Mouse (Mus musculus) CH12.LX (cell line): ENCODE data around the gene Frmd4a. TPM values are rescaled to one million over a fixed set of nuclear protein-coding genes. Genes with fewer than 3 reads are reported as not detected.
A peak's percentile ranks its signal among the peaks of the same experiment; 100 is the strongest.

Experiments used
- DNase-seq: peaks from one replicate; pipeline ENCODE4 v3.0.0-alpha.2; 2013; ENCODE audit errors: extremely low read depth
- H3K27ac ChIP-seq: 2 replicates; pipeline ENCODE4 v1.5.1; 2012; ENCODE audit warnings: low read depth, mild to moderate bottlenecking, control low read depth, moderate library complexity; ENCODE audit not compliant: insufficient read depth
- H3K27me3 ChIP-seq: replicated peaks from 2 replicates; pipeline ENCODE3; 2012; ENCODE audit warnings: inconsistent platforms
- H3K36me3 ChIP-seq, 2 experiments: replicated peaks in 1 of 2; 2 replicates each; pipeline versions ENCODE3 to v1.6.1; 2012; ENCODE audit warnings: inconsistent platforms in 1 of 2, low read length in 1 of 2, mild to moderate bottlenecking in 1 of 2, mixed read lengths in 1 of 2, moderate library complexity in 1 of 2; ENCODE audit not compliant: control insufficient read depth in 1 of 2, insufficient read depth in 1 of 2
- H3K4me1 ChIP-seq, 2 experiments: 2 replicates each; pipeline ENCODE4 v1.6.1; 2012; ENCODE audit warnings: inconsistent platforms in 1 of 2, moderate library complexity in 1 of 2; ENCODE audit not compliant: insufficient read depth in 2 of 2, control insufficient read depth in 1 of 2
- H3K4me2 ChIP-seq: 2 replicates; pipeline ENCODE4 v1.6.1; 2012; ENCODE audit warnings: low read depth, mild to moderate bottlenecking, control low read depth; ENCODE audit not compliant: poor library complexity, insufficient read depth, severe bottlenecking
- H3K4me3 ChIP-seq, 3 experiments: fragments of 150-350 bp in 1 of 3; sonication (generic) in 1 of 3; replicated peaks in 1 of 3; 2 replicates each; pipeline versions ENCODE3 to v1.5.1; 2011 to 2012; ENCODE audit warnings: low read depth in 2 of 3, low read length in 2 of 3, mild to moderate bottlenecking in 2 of 3, moderate library complexity in 2 of 3, control low read depth in 1 of 3, improper control_type of control experiment in 1 of 3, inconsistent platforms in 1 of 3, mixed read lengths in 1 of 3; ENCODE audit not compliant: poor library complexity in 1 of 3
- H3K79me2 ChIP-seq: replicated peaks from 2 replicates; pipeline ENCODE4 v1.6.1; 2012; ENCODE audit warnings: mild to moderate bottlenecking, moderate library complexity; ENCODE audit not compliant: control insufficient read depth, poor library complexity, insufficient read depth, severe bottlenecking; ENCODE audit errors: extremely low read depth
- H3K9ac ChIP-seq: 2 replicates; pipeline ENCODE4 v1.6.1; 2012; ENCODE audit warnings: low read depth, mild to moderate bottlenecking, control low read depth, moderate library complexity; ENCODE audit not compliant: insufficient read depth
- H3K9me3 ChIP-seq: replicated peaks from 2 replicates; pipeline ENCODE3; 2012; ENCODE audit warnings: low read length, inconsistent platforms, mixed read lengths
- BHLHE40 ChIP-seq: IDR thresholded peaks from 2 replicates; pipeline ENCODE4 v1.6.1; 2011; ENCODE audit warnings: mild to moderate bottlenecking, low read depth, low read length, improper control_type of control experiment
- CHD1 ChIP-seq: IDR thresholded peaks from 2 replicates; pipeline ENCODE4 v1.6.1; 2012; ENCODE audit warnings: low read depth, low read length, improper control_type of control experiment, inconsistent platforms
- CTCF ChIP-seq, 2 experiments: IDR thresholded peaks in 1 of 2; conservative IDR thresholded peaks in 1 of 2; 2 replicates each; pipeline ENCODE4 v1.5.1; 2011 to 2012; ENCODE audit warnings: low read depth in 2 of 2, low read length in 2 of 2, improper control_type of control experiment in 1 of 2, inconsistent platforms in 1 of 2, mild to moderate bottlenecking in 1 of 2, moderate library complexity in 1 of 2
- E2F4 ChIP-seq: IDR thresholded peaks from 2 replicates; pipeline ENCODE4 v1.6.1; 2011; ENCODE audit warnings: low read depth, low read length, improper control_type of control experiment; ENCODE audit not compliant: insufficient replicate concordance
- EP300 ChIP-seq: IDR thresholded peaks from 2 replicates; pipeline ENCODE4 v1.6.1; 2011; ENCODE audit warnings: low read length, improper control_type of control experiment
- ETS1 ChIP-seq: conservative IDR thresholded peaks from 2 replicates; pipeline ENCODE4 v1.6.1; 2012; ENCODE audit warnings: low read depth, mild to moderate bottlenecking, inconsistent platforms, low read length, improper control_type of control experiment, moderate library complexity
- IRF4 ChIP-seq: IDR thresholded peaks from 2 replicates; pipeline ENCODE4 v1.6.1; 2014; ENCODE audit warnings: low read depth, mild to moderate bottlenecking, inconsistent platforms, low read length, improper control_type of control experiment
- MAX ChIP-seq: IDR thresholded peaks from 2 replicates; pipeline ENCODE4 v1.6.1; 2011; ENCODE audit warnings: low read length, improper control_type of control experiment
- MAZ ChIP-seq: IDR thresholded peaks from 2 replicates; pipeline ENCODE4 v1.6.1; 2012; ENCODE audit warnings: low read depth, mild to moderate bottlenecking, inconsistent platforms, low read length, improper control_type of control experiment, moderate library complexity
- MEF2A ChIP-seq: IDR thresholded peaks from 2 replicates; pipeline ENCODE4 v1.6.1; 2014; ENCODE audit warnings: low read depth, mild to moderate bottlenecking, inconsistent platforms, low read length, improper control_type of control experiment, borderline replicate concordance
- POLR2A ChIP-seq: IDR thresholded peaks from 2 replicates; pipeline ENCODE4 v1.6.1; 2011; ENCODE audit warnings: low read depth, mild to moderate bottlenecking, improper control_type of control experiment, low read length
- RAD21 ChIP-seq: IDR thresholded peaks from 2 replicates; pipeline ENCODE4 v1.6.1; 2011; ENCODE audit warnings: low read depth, mild to moderate bottlenecking, low read length, improper control_type of control experiment, moderate library complexity
- SIN3A ChIP-seq: IDR thresholded peaks from 2 replicates; pipeline ENCODE4 v1.6.1; 2012; ENCODE audit warnings: low read length, improper control_type of control experiment, inconsistent platforms
- SMC3 ChIP-seq: IDR thresholded peaks from 2 replicates; pipeline ENCODE4 v1.6.1; 2011; ENCODE audit warnings: low read depth, low read length, improper control_type of control experiment
- TBP ChIP-seq: conservative IDR thresholded peaks from 2 replicates; pipeline ENCODE4 v1.6.1; 2011; ENCODE audit warnings: low read depth, low read length, improper control_type of control experiment
- UBTF ChIP-seq: IDR thresholded peaks from 2 replicates; pipeline ENCODE4 v1.6.1; 2012; ENCODE audit warnings: low read depth, mild to moderate bottlenecking, inconsistent platforms, low read length, improper control_type of control experiment, moderate library complexity
- USF2 ChIP-seq: conservative IDR thresholded peaks from 2 replicates; pipeline ENCODE4 v1.6.1; 2011; ENCODE audit warnings: low read depth, low read length, improper control_type of control experiment
- dilution Hi-C: fragments of 300-500 bp; cut with MboI; formaldehyde crosslinking; loops from 2 replicates; pipeline ENCODE4 v1.14.3; 2020; ENCODE audit warnings: low sequenced_read_pairs; ENCODE audit not compliant: extremely low pct_unique_long_range_greater_than_20kb, extremely low pct_ligation_motif_present
- in situ Hi-C: fragments of 300-500 bp; cut with MboI; formaldehyde crosslinking; loops from 3 replicates; pipeline ENCODE4 v1.14.3; 2019; ENCODE audit warnings: low sequenced_read_pairs, low pct_ligation_motif_present, low pct_unique_long_range_greater_than_20kb, mixed read lengths
- polyA plus RNA-seq: library from polyadenylated mRNA; unstranded; fragments of >175 nt; gene quantifications from 2 replicates; pipeline ENCODE4 v1.2.1, GENCODE M21; 2012; ENCODE audit warnings: low read depth; ENCODE audit not compliant: insufficient read length
- total RNA-seq, 2 experiments: library from RNA; depleted of rRNA; stranded (reverse); fragments of 300-350 nt in 1 of 2; fragments of >200 nt in 1 of 2; gene quantifications; 2 replicates each; pipeline ENCODE4 v1.2.3; 2012 to 2014

Frmd4a gene
- total and polyA plus RNA-seq, 3 experiments, result 0.13 to 2.0 (median 0.32) TPM

GRCm38 (mm10) chr2:4572498-4573263 lies 555.2 kb downstream of the Frmd4a start:
- Histone ChIP-seq H3K27ac (no peak overlapping the region), H3K4me2 (no peak overlapping the region), H3K4me3 (no peak overlapping the region), H3K4me1 (peaks cover 8 to 50% of the 10 kb centered on the region in 2 experiments), H3K9me3 (no peaks in the 10 kb centered on the region), H3K9ac (no peak overlapping the region), H3K27me3 (no peaks in the 10 kb centered on the region), H3K36me3 (peaks cover 0 to 7% of the 10 kb centered on the region in 2 experiments), H3K79me2 (no peaks in the 10 kb centered on the region)
- no peak for DNase-seq
- no peak for TF ChIP-seq CHD1
- TF ChIP-seq MAZ, result no peak
- no peak for TF ChIP-seq E2F4
- no peak for TF ChIP-seq UBTF
- TF ChIP-seq SIN3A, result no peak
- no peak for TF ChIP-seq ETS1
- TF ChIP-seq SMC3, result no peak
- TF ChIP-seq TBP, result no peak
- no peak for TF ChIP-seq USF2
- TF ChIP-seq RAD21, result no peak
- no peak for TF ChIP-seq CTCF (conservative IDR thresholded peaks at IDR 0.05 in 1 of 2, IDR thresholded peaks at IDR 0.05 in 1 of 2; ENCODE audit: low read depth in 2 of 2, low read length in 2 of 2)
- no peak for TF ChIP-seq POLR2A
- no peak for TF ChIP-seq BHLHE40
- dilution Hi-C loops (no loop called here), in situ Hi-C loops (no loop called here)

- no peaks in the 10 kb centered on the region for H3K79me2 ChIP-seq
- peaks cover 8 to 47% of the 10 kb centered on the region in 2 experiments for H3K4me1 ChIP-seq
- H3K36me3 ChIP-seq, result peaks cover 0 to 7% of the 10 kb centered on the region in 2 experiments
- H3K9me3 ChIP-seq, result no peaks in the 10 kb centered on the region
- no peak overlapping the region; the same call in 1 of the 2 replicates for H3K4me2 ChIP-seq
- TF ChIP-seq CTCF (conservative IDR thresholded peaks at IDR 0.05 in 1 of 2, IDR thresholded peaks at IDR 0.05 in 1 of 2; ENCODE audit: low read depth in 2 of 2, low read length in 2 of 2), result peak in 1 of 2 experiments; percentile 54; a peak in 2 of 4 replicates
- no peak for TF ChIP-seq ETS1
- TF ChIP-seq SIN3A, result no peak
- TF ChIP-seq MEF2A, result no peak
- peak; percentile 37 for TF ChIP-seq RAD21
- TF ChIP-seq MAX, result 0 out of 2 replicates have a peak, but pooled peaks have one; percentile 13
- peak; percentile 59 for TF ChIP-seq IRF4
- TF ChIP-seq SMC3, result peak; percentile 33
- TF ChIP-seq EP300, result peak; percentile 77
- TF ChIP-seq, all 38 proteins: peak for 6
- DNase-seq, result peak; percentile 68
- no peak overlapping the region for H3K4me3 ChIP-seq
- dilution Hi-C loops (no loop called here), in situ Hi-C loops (no loop called here)
- no peak overlapping the region for H3K9ac ChIP-seq
- no peaks in the 10 kb centered on the region for H3K27me3 ChIP-seq
- no peak overlapping the region for H3K27ac ChIP-seq
Measured at GRCm38 (mm10) chr2:4573386-4573785, 555.9 kb downstream of the Frmd4a start.
